Mouse (Mus musculus) liver, postnatal 0 days (tissue): Measurements from ENCODE around the gene Synj1. TPM values are rescaled to one million over a fixed set of nuclear protein-coding genes. Genes with fewer than 3 reads are reported as not detected.

Experiments used
- ATAC-seq: fragments of 200-750 bp; cut with Nextera tagmentation; 2 replicates; pipeline ENCODE4 v1.8.0; 2017; ENCODE audit warnings: mild to moderate bottlenecking, moderate library complexity
- DNase-seq: peaks from one replicate; pipeline ENCODE4 v3.0.0-alpha.2; 2016
- H3K27ac ChIP-seq: fragments of 300-500 bp; sonication (generic); 2 replicates; pipeline ENCODE4 v1.5.1; 2014; ENCODE audit warnings: antibody characterized with exemption, moderate library complexity, mild to moderate bottlenecking, low read depth
- H3K27me3 ChIP-seq: fragments of 300-500 bp; sonication (generic); 2 replicates; pipeline ENCODE4 v1.6.1; 2014; ENCODE audit warnings: low read length, control low read depth, mixed read lengths; ENCODE audit not compliant: insufficient read depth
- H3K36me3 ChIP-seq: fragments of 300-500 bp; sonication (generic); replicated peaks from 2 replicates; pipeline ENCODE4 v1.6.1; 2014; ENCODE audit warnings: mild to moderate bottlenecking, control low read depth, low read length, moderate library complexity, mixed read lengths; ENCODE audit not compliant: insufficient read depth
- H3K4me1 ChIP-seq: fragments of 300-500 bp; sonication (generic); 2 replicates; pipeline ENCODE4 v1.6.1; 2014; ENCODE audit warnings: antibody characterized with exemption, mild to moderate bottlenecking, control low read depth; ENCODE audit not compliant: insufficient read depth
- H3K4me2 ChIP-seq: fragments of 300-500 bp; sonication (generic); 2 replicates; pipeline ENCODE4 v1.6.1; 2014; ENCODE audit warnings: low read depth, mild to moderate bottlenecking, low read length, moderate library complexity, mixed read lengths
- H3K4me3 ChIP-seq: fragments of 300-500 bp; sonication (generic); 2 replicates; pipeline ENCODE4 v1.5.1; 2014; ENCODE audit warnings: low read depth, low read length
- H3K9ac ChIP-seq: fragments of 300-500 bp; sonication (generic); replicated peaks from 2 replicates; pipeline ENCODE4 v1.6.1; 2014; ENCODE audit warnings: mild to moderate bottlenecking, moderate library complexity
- H3K9me3 ChIP-seq: fragments of 300-500 bp; sonication (generic); 2 replicates; pipeline ENCODE4 v1.6.1; 2016; ENCODE audit warnings: mild to moderate bottlenecking, control low read depth, low read length, mixed read lengths
- CTCF ChIP-seq: sonication (generic); IDR thresholded peaks from 2 replicates; pipeline ENCODE4 v1.5.1; 2016; ENCODE audit warnings: antibody characterized with exemption, low read depth
- EP300 ChIP-seq: IDR thresholded peaks from 2 replicates; pipeline ENCODE4 v1.6.1; 2016; ENCODE audit warnings: antibody characterized with exemption, low read depth, mild to moderate bottlenecking
- WGBS: fragments of 180-500 bp; shearing (Covaris S2); extraction: QIAGEN DNeasy Blood & Tissue Kit; methylation state at CpG from one replicate; pipeline ENCODE4 v1.1.7; 2014; ENCODE audit not compliant: insufficient replicate concordance; 5-methylcytosine and 5-hydroxymethylcytosine counted together
- polyA plus RNA-seq: library from polyadenylated mRNA; unstranded; fragments of >200 nt; fragmentation: Nextera tagmentation; extraction: Ambion mirVana; gene quantifications from 2 replicates; pipeline ENCODE4 v1.2.1, GENCODE M21; 2015

Gene Synj1
- polyA plus RNA-seq, 1 experiment from 2014 or later, result 8.6 TPM

- 90% methylated on average over 4 of the region's 4 CpGs for WGBS
- Histone ChIP-seq H3K9me3 (no peaks in the 10 kb centered on the region), H3K27ac (no peak overlapping the region), H3K9ac (no peak overlapping the region), H3K4me2 (no peak overlapping the region), H3K27me3 (no peaks in the 10 kb centered on the region), H3K4me3 (no peak overlapping the region), H3K36me3 (peaks cover 73% of the 10 kb centered on the region), H3K4me1 (peaks cover 5% of the 10 kb centered on the region; the same call in 1 of the 2 replicates)
- ATAC-seq, result no peak
- DNase-seq, result no peak
- TF ChIP-seq EP300, result no peak
- no peak for TF ChIP-seq CTCF
Observed at GRCm38 (mm10) chr16:90963231-90963630, 47.9 kb downstream of the Synj1 start.

GRCm38 (mm10) chr16:90958301-90959085, 52.6 kb downstream of the Synj1 start:
- no peak overlapping the region for H3K27ac ChIP-seq
- WGBS, result 91% methylated on average over 5 of the region's 5 CpGs

GRCm38 (mm10) chr16:90955494-90955893, 55.6 kb downstream of the Synj1 start:
- no peak for ATAC-seq
- H3K27ac ChIP-seq, result no peak overlapping the region
- peaks cover 77% of the 10 kb centered on the region for H3K36me3 ChIP-seq
- WGBS, result 82% methylated on average over 6 of the region's 6 CpGs
- H3K4me3 ChIP-seq, result no peak overlapping the region
- no peak overlapping the region for H3K4me2 ChIP-seq
- no peak for TF ChIP-seq CTCF
- no peak for TF ChIP-seq EP300
- no peak for DNase-seq
- no peaks in the 10 kb centered on the region for H3K9me3 ChIP-seq
- no peaks in the 10 kb centered on the region for H3K27me3 ChIP-seq
- no peaks in the 10 kb centered on the region for H3K4me1 ChIP-seq
- no peak overlapping the region for H3K9ac ChIP-seq

More at GRCm38 (mm10) chr16:90958301-90959085, 52.6 kb downstream of the Synj1 start:
- ATAC-seq (no peak), DNase-seq (no peak)
- Histone ChIP-seq H3K4me1 (no peaks in the 10 kb centered on the region), H3K36me3 (peaks cover 72% of the 10 kb centered on the region), H3K9me3 (no peaks in the 10 kb centered on the region), H3K4me3 (no peak overlapping the region), H3K4me2 (no peak overlapping the region), H3K27me3 (no peaks in the 10 kb centered on the region), H3K9ac (no peak overlapping the region)
- TF ChIP-seq CTCF, result no peak
- TF ChIP-seq EP300, result no peak

- TF ChIP-seq CTCF (peak; percentile 55), EP300 (no peak)
- Histone ChIP-seq H3K9ac (no peak overlapping the region), H3K27ac (no peak overlapping the region), H3K4me3 (no peak overlapping the region), H3K27me3 (no peaks in the 10 kb centered on the region), H3K36me3 (peaks cover 71% of the 10 kb centered on the region), H3K9me3 (no peaks in the 10 kb centered on the region), H3K4me2 (no peak overlapping the region), H3K4me1 (no peaks in the 10 kb centered on the region)
- 85% methylated on average over 6 of the region's 6 CpGs for WGBS
- ATAC-seq (no peak), DNase-seq (no peak)
Observed at GRCm38 (mm10) chr16:90953770-90954169, 57.3 kb downstream of the Synj1 start.

GRCm38 (mm10) chr16:90953147-90953546, 58.0 kb downstream of the Synj1 start:
- Histone ChIP-seq H3K9me3 (no peaks in the 10 kb centered on the region), H3K27me3 (no peaks in the 10 kb centered on the region), H3K27ac (no peak overlapping the region), H3K4me1 (no peaks in the 10 kb centered on the region), H3K4me2 (no peak overlapping the region), H3K36me3 (peaks cover 67% of the 10 kb centered on the region), H3K9ac (no peak overlapping the region), H3K4me3 (no peak overlapping the region)
- ATAC-seq, result no peak
- no peak for DNase-seq
- WGBS, result 83% methylated on average over 9 of the region's 9 CpGs
- TF ChIP-seq CTCF (no peak), EP300 (no peak)

- Histone ChIP-seq H3K36me3 (peaks cover 67% of the 10 kb centered on the region), H3K4me2 (no peak overlapping the region), H3K4me1 (no peaks in the 10 kb centered on the region), H3K9me3 (no peaks in the 10 kb centered on the region), H3K4me3 (no peak overlapping the region), H3K27ac (no peak overlapping the region), H3K9ac (no peak overlapping the region), H3K27me3 (no peaks in the 10 kb centered on the region)
- 63% methylated on average over 17 of the region's 17 CpGs for WGBS
- TF ChIP-seq CTCF, result peak; percentile 24; the same call in 1 of the 2 replicates
- no peak for TF ChIP-seq EP300
- no peak for DNase-seq
- no peak for ATAC-seq
Observed at GRCm38 (mm10) chr16:90950354-90950963, 60.6 kb downstream of the Synj1 start.
